In the genomic region with DNA sequence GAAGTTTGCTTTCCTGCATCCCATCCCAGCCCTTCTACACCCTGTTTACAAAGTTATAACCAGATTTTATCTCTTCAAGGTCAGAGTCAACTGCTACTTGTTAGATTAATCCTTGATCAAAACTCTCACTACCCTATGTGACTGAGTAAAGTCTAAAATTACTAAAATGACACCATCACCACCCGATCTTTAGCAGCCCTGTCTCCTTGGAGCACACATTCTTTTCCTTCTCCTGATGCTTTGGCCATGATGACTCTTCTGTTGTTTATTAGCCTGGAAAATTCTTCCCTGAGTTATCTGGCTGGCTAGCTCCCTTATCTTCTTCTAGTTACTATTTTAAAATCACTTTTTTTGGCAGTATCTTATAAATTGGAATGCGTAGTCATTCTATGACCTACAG, we compare ENCODE assay signal across 19 mouse cellular contexts.
A peak's percentile ranks its signal among the peaks of the same experiment; 100 is the strongest.
DNase-seq lines count a peak whose midpoint lies in the region; ATAC-seq and TF ChIP-seq lines count a peak whose summit lies in the region.
"Had no signal": no experiment of that assay in that cellular context is flagged by ENCODE, and none has a peak within 500 bp of the region (broad histone marks: within the 10 kb centered on the region; RNA-seq: fewer than 3 reads in every experiment).

No protein-coding gene starts in this region.

- H3K36me3 ChIP-seq in heart, adult 2 months (ENCODE audit: control insufficient read depth, insufficient read depth, low read length) = peaks cover 52% of the 10 kb centered on the region
- H3K36me3 ChIP-seq in heart, embryonic 14.5 days (ENCODE audit: control insufficient read depth, insufficient read depth, low read length) = no peaks in the 10 kb centered on the region
- peaks cover 4% of the 10 kb centered on the region; the same call in 1 of the 2 replicates for H3K36me3 ChIP-seq in heart, embryonic 16.5 days (ENCODE audit: control insufficient read depth, insufficient read depth)
- H3K36me3 ChIP-seq: embryonic facial prominence, embryonic 15.5 days; forebrain, embryonic 15.5 days; hindbrain, embryonic 12.5 days had no signal

- no peak for DNase-seq in heart, adult 2 months
- DNase-seq in heart, postnatal 4 days = no peak
- no peak for DNase-seq in heart, adult 8-10 months (ENCODE audit: low spot score)
- DNase-seq in kidney, adult 9 months = no peak
- DNase-seq: adrenal gland, adult 8-10 months; adrenal gland, postnatal 36 days; cerebellum, adult 2 months; cerebellum, postnatal 10 days; gastrocnemius, postnatal 25 days; kidney, adult 8-10 months had no signal

- no peak overlapping the region for H3K4me3 ChIP-seq in heart, adult 2 months
- H3K4me3 ChIP-seq in heart, embryonic 14.5 days (ENCODE audit: control insufficient read depth in 1 of 2, insufficient read depth in 1 of 2, low read depth in 1 of 2, low read length in 2 of 2) = no peak overlapping the region
- no peak overlapping the region for H3K4me3 ChIP-seq in heart, embryonic 16.5 days (ENCODE audit: low read length)
- H3K4me3 ChIP-seq: embryonic facial prominence, embryonic 15.5 days; forebrain, embryonic 15.5 days; hindbrain, embryonic 12.5 days had no signal

- 30% methylated on average over 2 of the region's 2 CpGs for WGBS in heart, adult 2 months
- WGBS in heart, embryonic 14.5 days = 31% methylated on average over 2 of the region's 2 CpGs
- 39% methylated on average over 2 of the region's 2 CpGs for WGBS in heart, embryonic 16.5 days

- peaks cover 12% of the 10 kb centered on the region for H3K4me1 ChIP-seq in heart, adult 2 months (ENCODE audit: control insufficient read depth, insufficient read depth, low read length)
- peaks cover 26 to 52% of the 10 kb centered on the region in 2 experiments for H3K4me1 ChIP-seq in heart, embryonic 14.5 days (ENCODE audit: control insufficient read depth in 2 of 2, insufficient read depth in 2 of 2, low read length in 2 of 2)
- peaks cover 50% of the 10 kb centered on the region for H3K4me1 ChIP-seq in heart, embryonic 16.5 days (ENCODE audit: control insufficient read depth, insufficient read depth, low read length)
- H3K4me1 ChIP-seq: embryonic facial prominence, embryonic 15.5 days; forebrain, embryonic 15.5 days; hindbrain, embryonic 12.5 days had no signal

- TF ChIP-seq POLR2A in heart, adult 2 months (IDR thresholded peaks at IDR 0.05; ENCODE audit: insufficient read depth, low read depth, low read length) = no peak

- H3K9ac ChIP-seq in heart, adult 2 months (ENCODE audit: low read depth, low read length) = no peak overlapping the region
- H3K9ac ChIP-seq in heart, embryonic 14.5 days (ENCODE audit: low read length) = no peak overlapping the region
- no peak overlapping the region for H3K9ac ChIP-seq in heart, embryonic 16.5 days (ENCODE audit: low read length)
- H3K9ac ChIP-seq: embryonic facial prominence, embryonic 15.5 days; forebrain, embryonic 15.5 days; hindbrain, embryonic 12.5 days had no signal

- no peak for TF ChIP-seq EP300 in heart, adult 2 months (IDR thresholded peaks at IDR 0.05; ENCODE audit: insufficient read depth, low read depth, low read length)

- no peaks in the 10 kb centered on the region for H3K9me3 ChIP-seq in heart, embryonic 14.5 days (ENCODE audit: control insufficient read depth, low read length)
- no peaks in the 10 kb centered on the region for H3K9me3 ChIP-seq in heart, embryonic 16.5 days (replicated peaks; ENCODE audit: control insufficient read depth, low read length)
- H3K9me3 ChIP-seq: embryonic facial prominence, embryonic 15.5 days; forebrain, embryonic 15.5 days; hindbrain, embryonic 12.5 days had no signal

- H3K79me2 ChIP-seq in heart, adult 2 months (replicated peaks; ENCODE audit: control insufficient read depth, insufficient read depth, low read length) = no peaks in the 10 kb centered on the region

- intact Hi-C loops in heart, adult 2 months (cut with DNase I) = no loop called here

- H3K27ac ChIP-seq in heart, adult 2 months = peak overlapping the region; percentile 87
- peak overlapping the region; percentile 39; a peak in 3 of 4 replicates for H3K27ac ChIP-seq in heart, embryonic 14.5 days (replicated peaks in 1 of 2; ENCODE audit: control insufficient read depth in 1 of 2, insufficient read depth in 1 of 2, low read depth in 2 of 2, low read length in 2 of 2)
- peak overlapping the region; percentile 57 for H3K27ac ChIP-seq in heart, embryonic 16.5 days (ENCODE audit: low read length)
- H3K27ac ChIP-seq: embryonic facial prominence, embryonic 15.5 days; forebrain, embryonic 15.5 days; hindbrain, embryonic 12.5 days; kidney, postnatal 0 days had no signal

- H3K27me3 ChIP-seq in heart, adult 2 months (ENCODE audit: control insufficient read depth, insufficient read depth, low read length) = no peaks in the 10 kb centered on the region
- H3K27me3 ChIP-seq in heart, embryonic 14.5 days (ENCODE audit: control insufficient read depth, insufficient read depth, low read length) = no peaks in the 10 kb centered on the region
- H3K27me3 ChIP-seq in heart, embryonic 16.5 days (ENCODE audit: control insufficient read depth, insufficient read depth, low read length) = no peaks in the 10 kb centered on the region
- H3K27me3 ChIP-seq: embryonic facial prominence, embryonic 15.5 days; forebrain, embryonic 15.5 days; hindbrain, embryonic 12.5 days had no signal

- TF ChIP-seq CTCF in heart, adult 2 months (IDR thresholded peaks at IDR 0.05) = no peak

- ATAC-seq in heart, embryonic 14.5 days (ENCODE audit: insufficient number of reproducible peaks, insufficient read depth, low FRiP score, low read depth) = no peak
- ATAC-seq in heart, embryonic 16.5 days (replicated peaks; ENCODE audit: extremely low read depth, insufficient read depth, low FRiP score) = no peak
- ATAC-seq: forebrain, embryonic 15.5 days; hindbrain, embryonic 16.5 days; inflammation-experienced regulatory T-cells, adult 6 months; intestine, postnatal 0 days had no signal

- no peak overlapping the region; the same call in 1 of the 2 replicates for H3K4me2 ChIP-seq in heart, embryonic 14.5 days (ENCODE audit: low read length)
- peak overlapping the region; percentile 20; the same call in 1 of the 2 replicates for H3K4me2 ChIP-seq in heart, embryonic 16.5 days (ENCODE audit: low read depth, low read length)
- H3K4me2 ChIP-seq: embryonic facial prominence, embryonic 15.5 days; forebrain, embryonic 15.5 days; hindbrain, embryonic 12.5 days had no signal
